Mouse (Mus musculus) adrenal gland, postnatal 14 days (tissue): ENCODE results near the gene Mfsd14a. TPM values are rescaled to one million over a fixed set of nuclear protein-coding genes. Genes with fewer than 3 reads are reported as not detected.
A peak's percentile ranks its signal among the peaks of the same experiment; 100 is the strongest.

Experiments
- DNase-seq: peaks from one replicate; pipeline ENCODE4 v3.0.0; 2021; ENCODE audit warnings: mixed read lengths
- total RNA-seq: library from RNA; stranded (reverse); gene quantifications from 2 replicates; pipeline ENCODE4 v1.2.3, GENCODE M21; 2021

Mfsd14a gene
- total RNA-seq, 1 experiment from 2014 or later, result 53.1 TPM

DNA sequence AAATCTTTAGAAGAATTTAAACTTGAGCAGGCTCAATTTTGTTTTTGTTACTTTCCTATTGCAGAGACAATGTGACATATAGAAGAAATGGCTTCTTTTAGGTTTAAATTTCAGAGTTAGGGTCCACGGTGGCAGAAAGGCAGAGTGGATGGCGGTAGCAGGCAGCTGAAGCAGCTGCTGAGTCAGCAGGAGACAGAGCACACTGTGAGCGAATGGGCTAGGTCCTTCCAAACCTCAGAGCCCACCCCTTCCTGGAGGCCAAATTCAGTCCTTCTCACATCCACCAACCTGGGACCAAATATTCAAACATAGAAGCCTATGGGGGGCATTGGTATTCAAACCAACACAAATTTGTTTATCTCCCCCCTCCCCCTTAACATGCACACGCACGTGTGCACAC lies 60.7 kb downstream of the Mfsd14a start:
- DNase-seq, result no peak

- no peak for DNase-seq
Observed at GRCm38 (mm10) chr3:116601005-116601404, 61.5 kb downstream of the Mfsd14a start.

DNA sequence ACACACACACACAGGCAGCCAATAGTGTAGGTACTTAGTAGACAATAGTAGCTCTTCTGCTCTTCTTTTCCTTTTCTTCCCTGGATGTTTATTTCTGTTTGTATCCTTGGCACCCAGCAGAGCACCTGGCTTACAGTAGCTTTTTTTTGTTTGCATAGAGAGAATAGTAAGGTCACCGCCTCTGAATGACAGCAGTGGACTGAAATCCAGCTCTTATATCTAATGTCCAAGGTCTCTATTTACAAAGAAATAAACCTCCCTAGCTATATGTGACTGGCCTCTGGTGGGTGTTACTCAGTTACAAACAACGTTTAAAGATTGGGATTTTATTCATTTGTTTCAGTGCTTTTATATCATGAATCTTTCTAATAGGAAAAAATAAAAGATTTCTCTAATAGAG lies 62.8 kb downstream of the Mfsd14a start:
- DNase-seq, result no peak

- no peak for DNase-seq
Observed at GRCm38 (mm10) chr3:116595603-116595991, 66.9 kb downstream of the Mfsd14a start.

GRCm38 (mm10) chr3:116594728-116595602 lies 67.5 kb downstream of the Mfsd14a start, which contains the start of gene Sass6:
Gene Sass6 (plus strand): TSS chr3:116594982.
- DNase-seq, result peak; percentile 99

GRCm38 (mm10) chr3:116594076-116594727 lies 68.3 kb downstream of the Mfsd14a start:
- DNase-seq, result no peak

GRCm38 (mm10) chr3:116582201-116582600 lies 80.3 kb downstream of the Mfsd14a start:
- DNase-seq, result no peak

Other genes with a start within 250 kb of the Mfsd14a start
- gene Cdc14a, start 238.6 kb downstream of the Mfsd14a start, total RNA-seq, result 8.8 and 16.4 TPM in 2 replicates
- gene Rtca, start 154.5 kb downstream of the Mfsd14a start, total RNA-seq, result 34.7 and 35.1 TPM in 2 replicates
- gene Dbt, start 149.6 kb downstream of the Mfsd14a start, total RNA-seq, result 98.2 and 106 TPM in 2 replicates
- 4.9 and 6.8 TPM in 2 replicates for gene Lrrc39, start 99.7 kb downstream of the Mfsd14a start, total RNA-seq
- 5.6 and 6.5 TPM in 2 replicates for gene Sass6, start 67.7 kb downstream of the Mfsd14a start, total RNA-seq
- gene Trmt13, start 48.1 kb downstream of the Mfsd14a start, total RNA-seq, result 13.2 and 16.6 TPM in 2 replicates
- gene Gm43191, start 18.6 kb upstream of the Mfsd14a start, total RNA-seq, result not detected in 2 replicates
- 24.7 and 30.0 TPM in 2 replicates for gene Slc35a3, start 50.2 kb upstream of the Mfsd14a start, total RNA-seq
- gene Agl, start 145.5 kb upstream of the Mfsd14a start, total RNA-seq, result 43.6 and 46.4 TPM in 2 replicates
- gene Frrs1, start 196.8 kb upstream of the Mfsd14a start, total RNA-seq, result 14.3 and 21.6 TPM in 2 replicates